Mouse (Mus musculus): ENCODE measurements around the gene Ccdc9. TPM values are rescaled to one million over a fixed set of nuclear protein-coding genes. Genes with fewer than 3 reads are reported as not detected.
A peak's percentile ranks its signal among the peaks of the same experiment; 100 is the strongest.
"Not testable (repeated sequence)": the region's sequence is repeated elsewhere in the genome, so short reads cannot be mapped to it uniquely, and the experiment has no call there.

The Ccdc9 gene
- polyA plus RNA-seq, 1 experiment from 2014 or later = 28.7 TPM

DNA sequence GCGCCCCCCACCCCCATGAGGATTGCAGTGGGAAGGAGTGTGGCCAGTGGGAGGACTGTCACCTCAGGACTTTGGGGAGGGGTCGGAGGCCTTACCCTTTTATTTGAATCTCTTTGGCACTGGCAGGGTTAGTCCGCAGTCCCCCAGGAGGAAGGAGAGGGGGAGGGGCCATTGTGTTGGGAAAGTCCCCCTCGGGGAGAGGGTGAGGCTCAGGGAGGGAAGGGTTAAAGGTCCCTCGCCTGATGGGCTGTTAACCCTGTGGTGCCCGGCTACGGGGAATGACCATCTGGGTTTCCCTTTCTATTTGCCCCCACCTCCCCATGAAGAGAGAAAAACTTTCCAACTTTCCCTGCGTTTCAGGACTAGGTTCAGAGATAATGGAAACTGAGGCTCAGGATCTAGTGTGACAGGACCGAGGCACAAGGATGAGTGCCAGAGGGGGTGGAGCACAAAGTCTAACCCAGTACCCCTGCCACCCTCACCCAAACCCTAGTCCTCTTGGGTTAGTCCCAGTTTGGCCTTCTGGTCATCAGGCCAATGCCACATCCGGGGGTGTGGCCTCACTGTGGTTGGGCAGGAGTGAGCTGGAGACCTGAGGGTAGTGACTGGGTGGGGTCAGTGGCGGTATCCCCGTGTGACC is 26.2 kb upstream of the Ccdc9 start:
- DNase-seq (ENCODE audit: extremely low spot score, low spot score) = peak; percentile 86
- Histone ChIP-seq H3K4me3 (peak overlapping the region; percentile 89), H3K4me1 (peaks cover 73% of the 10 kb centered on the region), H3K36me3 (replicated peaks) (peaks cover 17% of the 10 kb centered on the region), H3K9me3 (no peaks in the 10 kb centered on the region), H3K27ac (peak overlapping the region; percentile 99), H3K27me3 (ENCODE audit: poor library complexity, severe bottlenecking) (peaks cover 11% of the 10 kb centered on the region; the same call in 1 of the 2 replicates)
- WGBS = under 1% methylated on average over 12 of the region's 12 CpGs

GRCm38 (mm10) chr7:16312011-16312671 is 25.5 kb upstream of the Ccdc9 start:
- Histone ChIP-seq H3K4me3 (peak overlapping the region; percentile 89), H3K9me3 (no peaks in the 10 kb centered on the region), H3K4me1 (peaks cover 73% of the 10 kb centered on the region), H3K27ac (peak overlapping the region; percentile 99), H3K36me3 (replicated peaks) (peaks cover 10% of the 10 kb centered on the region), H3K27me3 (ENCODE audit: poor library complexity, severe bottlenecking) (peaks cover 11% of the 10 kb centered on the region; the same call in 1 of the 2 replicates)
- DNase-seq (ENCODE audit: extremely low spot score, low spot score) = no peak
- WGBS = under 1% methylated on average over 49 of the region's 49 CpGs

- peak; percentile 27 for DNase-seq (ENCODE audit: extremely low spot score, low spot score)
- Histone ChIP-seq H3K27ac (peak overlapping the region; percentile 99), H3K27me3 (ENCODE audit: poor library complexity, severe bottlenecking) (peaks cover 11% of the 10 kb centered on the region; the same call in 1 of the 2 replicates), H3K4me1 (peaks cover 73% of the 10 kb centered on the region), H3K36me3 (replicated peaks) (peaks cover 4% of the 10 kb centered on the region), H3K4me3 (peak overlapping the region; percentile 89), H3K9me3 (no peaks in the 10 kb centered on the region)
- WGBS = under 1% methylated on average over 14 of the region's 14 CpGs
These were observed 24.9 kb upstream of the Ccdc9 start for GRCm38 (mm10) chr7:16311453-16312004.

DNA sequence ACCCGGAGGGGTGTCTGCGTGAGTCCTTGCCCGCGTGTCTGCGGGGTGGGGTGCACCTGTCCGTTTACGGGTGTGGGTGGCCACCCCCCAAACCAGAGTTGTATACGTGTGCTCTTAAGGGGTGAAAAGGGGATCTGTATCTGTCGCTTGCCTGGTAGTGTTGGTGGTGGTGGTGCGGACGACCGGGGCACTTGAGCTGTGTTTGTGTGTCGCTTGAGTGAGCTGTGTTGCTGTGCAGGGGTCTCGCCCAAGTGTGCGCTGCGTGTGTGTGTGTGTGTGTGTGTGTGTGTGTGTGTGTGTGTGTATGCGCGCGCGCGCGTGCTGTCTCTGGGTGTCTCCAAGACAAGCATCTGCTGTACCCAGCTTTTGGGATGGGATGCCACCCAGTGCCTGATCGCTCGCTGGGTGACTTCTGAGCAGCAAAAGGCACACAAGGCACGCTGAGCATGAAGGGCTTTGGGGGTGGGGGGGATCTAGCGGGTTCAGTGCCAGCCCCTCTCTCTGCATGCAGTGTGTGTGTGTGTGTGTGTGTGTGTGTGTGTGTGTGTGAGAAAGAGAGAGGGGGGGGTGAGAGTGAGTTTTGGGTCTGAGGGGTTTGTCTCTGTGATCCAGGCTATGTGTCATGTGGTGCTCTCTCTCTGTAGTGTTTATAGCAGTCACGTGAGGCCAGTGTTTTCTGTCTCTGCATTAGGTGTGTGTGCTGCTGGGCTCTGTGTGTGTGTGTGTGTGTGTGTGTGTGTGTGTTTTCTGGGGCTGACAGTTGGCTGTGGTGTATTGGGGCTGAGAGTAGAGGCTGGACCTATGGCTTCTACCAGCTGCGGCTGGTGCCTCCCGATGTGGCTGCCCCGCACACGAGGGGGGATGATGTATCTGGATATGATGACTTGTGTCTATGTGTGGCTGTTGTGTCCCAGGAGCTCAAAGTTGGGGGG is 24.2 kb upstream of the Ccdc9 start:
- Histone ChIP-seq H3K9me3 (no peaks in the 10 kb centered on the region), H3K36me3 (replicated peaks) (no peaks in the 10 kb centered on the region), H3K4me1 (peaks cover 73% of the 10 kb centered on the region), H3K27me3 (ENCODE audit: poor library complexity, severe bottlenecking) (peaks cover 11% of the 10 kb centered on the region; the same call in 1 of the 2 replicates), H3K27ac (peak overlapping the region; percentile 99), H3K4me3 (peak overlapping the region; percentile 89)
- DNase-seq (ENCODE audit: extremely low spot score, low spot score) = peak; percentile 49
- under 1% methylated on average over 31 of the region's 31 CpGs for WGBS

DNA sequence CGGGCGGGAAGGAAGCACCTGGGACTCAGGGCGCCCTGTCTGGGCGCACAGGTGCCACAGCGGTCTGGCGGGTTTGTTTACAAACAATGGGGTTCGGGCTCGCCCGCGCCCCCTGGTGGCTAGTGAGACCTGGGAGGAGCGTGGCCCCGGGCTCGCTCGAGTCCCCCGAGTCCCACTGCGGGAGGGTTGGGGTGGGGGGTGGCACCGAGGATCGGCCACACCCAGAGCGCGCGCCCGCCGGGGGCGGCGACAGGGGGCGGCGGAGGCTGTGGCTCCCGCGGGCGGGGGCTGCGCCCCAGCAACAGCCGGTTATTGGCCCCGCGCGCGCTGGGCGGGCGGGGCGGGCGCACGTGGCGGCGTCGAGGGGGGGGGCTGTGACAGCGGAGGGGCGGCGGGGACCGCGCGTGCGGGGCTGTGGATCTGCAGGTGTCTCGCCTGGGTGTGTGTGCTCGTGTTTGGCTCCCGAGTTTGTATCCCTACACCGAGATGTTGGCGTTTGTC is 23.5 kb upstream of the Ccdc9 start:
- 0% methylated on average over 44 of the region's 56 CpGs for WGBS
- Histone ChIP-seq H3K27ac (peak overlapping the region; percentile 99), H3K4me1 (peaks cover 67% of the 10 kb centered on the region), H3K36me3 (replicated peaks) (no peaks in the 10 kb centered on the region), H3K9me3 (no peaks in the 10 kb centered on the region), H3K27me3 (ENCODE audit: poor library complexity, severe bottlenecking) (peaks cover 11% of the 10 kb centered on the region; the same call in 1 of the 2 replicates), H3K4me3 (peak overlapping the region; percentile 89)
- peak; percentile 77 for DNase-seq (ENCODE audit: extremely low spot score, low spot score)

GRCm38 (mm10) chr7:16309318-16310019 is 22.9 kb upstream of the Ccdc9 start:
- H3K27me3 ChIP-seq (ENCODE audit: poor library complexity, severe bottlenecking) = peaks cover 11% of the 10 kb centered on the region; the same call in 1 of the 2 replicates
- 1% methylated on average over 61 of the region's 61 CpGs for WGBS
- peak; percentile 69 for DNase-seq (ENCODE audit: extremely low spot score, low spot score)
- peak overlapping the region; percentile 89 for H3K4me3 ChIP-seq
- H3K36me3 ChIP-seq (replicated peaks) = no peaks in the 10 kb centered on the region
- H3K9me3 ChIP-seq = no peaks in the 10 kb centered on the region
- H3K4me1 ChIP-seq = peaks cover 63% of the 10 kb centered on the region
- H3K27ac ChIP-seq = peak overlapping the region; percentile 99

DNA sequence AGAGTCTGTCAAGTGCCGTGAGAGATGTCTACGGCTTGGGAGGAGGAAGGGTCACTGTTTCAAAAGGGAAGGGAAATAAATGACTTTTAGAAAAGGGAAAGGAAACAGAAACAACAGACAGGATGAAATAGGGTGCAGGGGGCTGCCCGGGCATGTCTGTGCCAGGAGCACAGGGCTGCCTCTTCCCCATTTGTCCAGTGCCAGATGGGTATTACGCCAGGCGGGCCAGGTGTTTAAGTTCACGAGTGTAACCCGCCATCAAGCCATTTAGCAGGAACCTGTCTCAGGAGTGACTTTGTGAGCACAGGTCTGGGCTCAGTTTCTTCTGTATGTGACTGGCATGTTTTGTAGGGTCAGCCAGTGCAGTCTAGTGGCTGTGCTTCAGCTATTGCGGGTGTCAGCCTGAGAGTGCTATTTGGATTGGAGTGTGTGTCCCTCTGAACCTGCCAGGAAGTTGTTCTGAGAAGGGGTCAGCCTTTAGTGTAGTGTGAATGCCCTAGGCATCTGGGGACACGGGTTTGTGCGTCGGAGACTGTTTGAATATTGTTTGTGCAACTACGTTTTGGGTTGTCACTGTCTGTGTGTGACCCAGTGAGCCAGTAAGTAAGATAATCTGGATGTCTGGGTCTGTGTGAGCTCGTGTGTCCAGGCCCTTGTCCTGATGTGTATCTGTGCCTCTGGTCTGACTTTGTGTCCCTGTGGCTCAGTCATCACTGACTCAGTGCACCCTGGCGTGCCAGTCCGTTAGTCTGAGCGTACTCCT is 22.1 kb upstream of the Ccdc9 start:
- Histone ChIP-seq H3K4me1 (peaks cover 56% of the 10 kb centered on the region), H3K36me3 (replicated peaks) (no peaks in the 10 kb centered on the region), H3K27me3 (ENCODE audit: poor library complexity, severe bottlenecking) (peaks cover 11% of the 10 kb centered on the region; the same call in 1 of the 2 replicates), H3K9me3 (no peaks in the 10 kb centered on the region), H3K27ac (peak overlapping the region; percentile 99), H3K4me3 (peak overlapping the region; percentile 89)
- 52% methylated on average over 16 of the region's 16 CpGs for WGBS
- DNase-seq (ENCODE audit: extremely low spot score, low spot score) = no peak

DNA sequence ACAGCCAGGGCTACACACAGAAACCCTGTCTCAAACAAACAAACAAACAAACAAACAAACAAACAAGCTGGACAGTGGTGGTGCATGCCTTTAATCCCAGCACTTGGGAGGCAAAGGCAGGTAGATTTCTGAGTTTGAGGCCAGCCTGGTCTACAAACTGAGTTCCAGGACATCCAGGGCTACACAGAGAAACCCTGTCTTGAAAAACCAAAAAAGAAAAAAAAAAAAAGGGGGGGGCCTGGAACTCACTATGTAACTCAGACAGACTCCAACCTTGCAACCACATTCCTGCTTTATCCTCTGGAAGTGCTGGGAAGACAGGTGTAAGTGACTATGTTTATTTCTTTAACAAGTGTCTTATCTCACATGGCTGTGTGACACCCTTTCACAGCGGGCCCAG is 21.5 kb upstream of the Ccdc9 start, which contains the start of gene Bbc3:
Gene Bbc3 (plus strand): TSS at position 301 of the 400 bp plus-strand sequence.
- Histone ChIP-seq H3K27ac (peak within 1 kb of the TSS; percentile 99), H3K4me1 (peaks cover 49% of the 10 kb centered on the region), H3K27me3 (ENCODE audit: poor library complexity, severe bottlenecking) (peaks cover 11% of the 10 kb centered on the region; the same call in 1 of the 2 replicates), H3K4me3 (peak within 1 kb of the TSS; percentile 89)
- 70% methylated on average over 1 of the region's 1 CpGs for WGBS
- DNase-seq (ENCODE audit: extremely low spot score, low spot score); H3K9me3 ChIP-seq; H3K36me3 ChIP-seq (replicated peaks): not testable (repeated sequence)

DNA sequence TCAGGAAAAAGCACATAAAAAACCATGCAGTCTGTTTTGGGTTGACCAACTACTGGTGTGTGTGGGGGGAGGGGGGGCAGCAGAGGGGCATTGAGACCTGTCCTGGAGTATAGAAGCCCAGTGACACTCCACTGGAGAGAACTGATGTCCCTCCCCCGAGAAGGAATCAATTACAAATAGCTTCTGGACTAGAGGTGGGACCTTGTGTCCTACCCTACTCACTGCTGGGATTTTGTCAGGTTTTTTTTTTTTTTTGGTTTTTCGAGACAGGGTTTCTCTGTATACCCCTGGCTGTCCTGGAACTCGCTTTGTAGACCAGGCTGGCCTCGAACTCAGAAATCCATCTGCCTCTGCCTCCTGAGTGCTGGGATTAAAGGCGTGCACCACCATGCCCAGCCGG is 20.5 kb upstream of the Ccdc9 start:
- Histone ChIP-seq H3K27me3 (ENCODE audit: poor library complexity, severe bottlenecking) (peaks cover 11% of the 10 kb centered on the region; the same call in 1 of the 2 replicates), H3K4me1 (peaks cover 40% of the 10 kb centered on the region)
- not testable (repeated sequence) for H3K36me3 ChIP-seq (replicated peaks); H3K9me3 ChIP-seq; H3K4me3 ChIP-seq; H3K27ac ChIP-seq; DNase-seq (ENCODE audit: extremely low spot score, low spot score)
- WGBS = 78% methylated on average over 6 of the region's 6 CpGs

- Histone ChIP-seq H3K36me3 (replicated peaks) (no peaks in the 10 kb centered on the region), H3K27ac (peak overlapping the region; percentile 87), H3K27me3 (ENCODE audit: poor library complexity, severe bottlenecking) (peaks cover 16% of the 10 kb centered on the region; the same call in 1 of the 2 replicates), H3K4me3 (peak overlapping the region; percentile 61), H3K9me3 (no peaks in the 10 kb centered on the region), H3K4me1 (peaks cover 51% of the 10 kb centered on the region)
- peak; percentile 92 for DNase-seq (ENCODE audit: extremely low spot score, low spot score)
- WGBS = under 1% methylated on average over 52 of the region's 52 CpGs
These were observed 12.9 kb upstream of the Ccdc9 start for GRCm38 (mm10) chr7:16299419-16300035.

DNA sequence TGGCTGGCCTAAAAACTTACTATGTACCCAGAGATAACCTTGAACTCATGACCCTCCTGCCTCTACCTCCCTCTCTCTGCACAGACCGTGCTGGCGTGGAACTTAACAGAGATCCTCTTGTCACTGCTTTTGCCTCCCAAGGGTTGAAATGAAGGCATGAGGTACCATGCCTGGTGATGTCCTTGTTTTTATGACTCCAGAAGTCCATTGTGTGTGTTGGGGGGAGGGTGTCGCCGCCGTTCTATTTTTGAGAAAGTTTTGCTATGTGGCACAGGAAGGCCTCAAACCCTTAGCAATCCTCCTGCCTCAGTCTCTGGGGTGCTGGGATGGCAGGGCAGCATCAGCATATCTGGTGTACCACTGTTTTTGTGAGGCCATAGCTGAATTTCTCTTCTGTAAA is 12.3 kb upstream of the Ccdc9 start:
- Histone ChIP-seq H3K27ac (peak overlapping the region; percentile 87), H3K36me3 (replicated peaks) (no peaks in the 10 kb centered on the region)
- 80% methylated on average over 5 of the region's 5 CpGs for WGBS

More for the DNA sequence above, 12.3 kb upstream of the Ccdc9 start:
- Histone ChIP-seq H3K4me3 (peak overlapping the region; percentile 61), H3K4me1 (peaks cover 53% of the 10 kb centered on the region), H3K9me3 (no peaks in the 10 kb centered on the region), H3K27me3 (ENCODE audit: poor library complexity, severe bottlenecking) (peaks cover 16% of the 10 kb centered on the region; the same call in 1 of the 2 replicates)
- DNase-seq (ENCODE audit: extremely low spot score, low spot score) = no peak

Measured in forebrain, embryonic 10.5 days (tissue).